Mouse (Mus musculus): Measurements from ENCODE around the gene Zfp687. TPM values are rescaled to one million over a fixed set of nuclear protein-coding genes. Genes with fewer than 3 reads are reported as not detected.

Gene Zfp687
- 5.0 and 6.0 TPM in 2 replicates for polyA plus RNA-seq (2012; rRNA removed)

DNA sequence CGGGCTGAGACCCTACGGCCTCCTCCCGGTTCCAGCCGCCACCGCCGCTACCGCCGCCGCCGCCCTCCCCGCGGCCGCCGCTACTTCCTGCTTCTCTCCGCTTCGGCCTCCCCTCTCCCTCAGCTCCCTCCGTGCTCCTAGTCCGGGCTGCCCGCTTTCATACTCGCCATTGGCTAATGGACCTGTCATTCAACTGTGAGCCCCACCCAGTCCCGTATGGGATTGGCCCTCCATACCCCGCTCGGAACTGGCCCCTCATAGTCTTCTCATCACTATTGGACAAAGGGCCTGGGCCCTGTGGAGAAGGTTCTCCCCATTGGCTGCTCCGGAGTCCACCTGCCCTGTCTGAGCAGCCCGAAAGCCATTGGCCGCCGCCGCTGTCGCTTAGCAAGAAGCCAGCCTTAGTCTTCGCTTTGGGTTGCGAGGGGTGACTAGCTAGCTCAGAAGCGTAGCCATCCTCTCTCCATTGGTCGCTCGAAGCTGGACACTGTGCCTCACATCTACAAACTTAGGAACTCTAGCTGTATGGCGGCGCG, at the start of gene Zfp687:
Zfp687 (minus strand) TSS at position 112 of the 536 bp plus-strand sequence.

DNA sequence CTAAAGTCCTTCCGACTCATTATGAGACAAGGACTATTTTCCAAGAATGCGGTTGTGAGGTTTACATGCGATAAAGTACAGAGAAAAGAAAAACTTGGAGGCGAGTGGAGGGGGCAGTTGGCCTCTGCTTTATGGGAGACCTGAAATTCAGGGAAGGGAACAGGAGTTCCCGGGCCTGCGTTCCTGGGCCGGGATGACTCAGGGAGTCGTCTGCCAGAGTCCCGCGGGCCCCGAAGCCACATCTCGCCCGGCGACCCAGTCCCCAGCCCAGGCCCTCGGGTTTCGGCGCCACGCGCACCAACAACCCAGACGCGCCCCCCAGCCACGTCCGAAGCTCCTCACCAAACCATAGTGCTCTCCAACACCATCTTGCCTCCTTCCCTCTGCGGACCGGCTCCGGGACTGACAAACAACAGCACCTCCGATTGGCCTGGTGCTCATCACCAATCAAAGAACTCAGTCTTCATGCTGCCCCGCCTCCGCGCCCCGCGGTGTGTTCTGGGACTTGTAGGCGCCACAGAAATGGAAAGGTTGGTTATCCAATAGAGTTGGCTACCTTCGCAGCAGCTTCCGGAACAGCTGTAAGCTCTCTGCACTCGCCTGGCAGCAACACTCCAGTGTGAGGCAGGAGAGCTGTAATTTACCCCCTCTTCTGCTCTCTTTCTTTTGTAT, 27.1 kb upstream of the Zfp687 start, which contains the start of gene Psmd4:
Psmd4 (minus strand) TSS at position 449 of the 672 bp plus-strand sequence.

DNA sequence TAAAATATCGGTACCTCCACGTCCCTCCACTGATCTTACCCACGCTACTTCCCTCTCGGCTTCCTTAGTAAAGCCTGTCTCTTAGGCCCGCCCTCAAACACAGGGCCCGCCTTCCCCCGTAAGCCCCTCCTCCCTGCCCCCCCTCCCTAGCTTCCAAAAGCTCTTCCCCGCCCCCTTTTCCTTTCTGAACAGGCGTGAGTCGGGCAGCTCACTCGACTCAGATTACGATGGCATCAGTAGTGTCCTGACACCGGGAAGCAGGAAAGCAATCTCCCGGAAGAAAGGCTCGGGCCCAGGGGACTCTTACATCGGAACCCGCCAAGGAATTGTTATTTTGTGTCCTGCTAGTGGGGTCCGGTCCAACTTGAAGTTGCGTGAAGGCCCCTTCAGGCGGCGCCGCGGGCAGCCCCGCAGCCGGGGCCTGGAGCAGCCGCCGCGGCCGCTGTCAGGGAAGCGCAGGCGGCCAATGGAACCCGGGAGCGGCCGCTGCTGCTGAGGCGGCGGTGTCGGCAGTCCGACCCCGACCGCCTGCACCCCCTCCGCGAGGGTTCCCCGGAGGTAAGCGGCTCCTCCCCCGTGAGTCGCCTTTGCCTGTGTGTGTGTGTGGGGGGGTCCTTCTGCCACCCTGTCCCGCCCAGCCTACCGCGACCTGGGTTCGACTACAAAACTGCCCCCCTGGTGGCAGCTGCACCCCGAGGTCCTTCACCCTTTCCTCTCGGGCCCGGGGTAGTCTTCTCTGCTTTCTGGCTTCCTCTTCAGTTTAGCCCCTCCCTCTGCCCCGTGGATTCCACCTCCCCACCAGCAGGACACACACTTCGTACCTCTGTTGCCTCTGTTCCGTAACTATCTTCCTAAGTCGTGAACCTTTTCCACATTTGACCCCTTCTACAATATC, 40.5 kb downstream of the Zfp687 start, which contains the start of gene Pi4kb:
Pi4kb (plus strand) TSS at position 204 of the 895 bp plus-strand sequence.

Other genes starting within 250 kb of the Zfp687 start
- gene Cgn, start 229.0 kb downstream of the Zfp687 start, polyA plus RNA-seq (2012; rRNA removed): 5.1 and 5.5 TPM in 2 replicates
- gene Pogz, start 177.9 kb downstream of the Zfp687 start, polyA plus RNA-seq (2012; rRNA removed): 5.7 and 6.9 TPM in 2 replicates
- gene Psmb4, start 128.5 kb downstream of the Zfp687 start, polyA plus RNA-seq (2012; rRNA removed): 159 and 182 TPM in 2 replicates
- 37.4 and 45.0 TPM in 2 replicates for gene Selenbp1, start 82.4 kb downstream of the Zfp687 start, polyA plus RNA-seq (2012; rRNA removed)
- 2.3 and 2.7 TPM in 2 replicates for gene Rfx5, start 61.4 kb downstream of the Zfp687 start, polyA plus RNA-seq (2012; rRNA removed)
- 13.0 and 15.2 TPM in 2 replicates for gene Pi4kb, start 40.7 kb downstream of the Zfp687 start, polyA plus RNA-seq (2012; rRNA removed)
- gene Psmd4, start 27.2 kb upstream of the Zfp687 start, polyA plus RNA-seq (2012; rRNA removed): 147 and 154 TPM in 2 replicates
- gene Pip5k1a, start 91.5 kb upstream of the Zfp687 start, polyA plus RNA-seq (2012; rRNA removed): 8.0 and 10.4 TPM in 2 replicates
- 23.3 and 25.4 TPM in 2 replicates for gene Vps72, start 95.6 kb upstream of the Zfp687 start, polyA plus RNA-seq (2012; rRNA removed)
- 0.37 and 0.59 TPM in 2 replicates for gene Tmod4, start 109.0 kb upstream of the Zfp687 start, polyA plus RNA-seq (2012; rRNA removed)
- 34.6 and 35.5 TPM in 2 replicates for gene Scnm1, start 118.6 kb upstream of the Zfp687 start, polyA plus RNA-seq (2012; rRNA removed)
- 3.8 and 4.2 TPM in 2 replicates for gene Lysmd1, start 118.6 kb upstream of the Zfp687 start, polyA plus RNA-seq (2012; rRNA removed)
- 3.4 and 5.8 TPM in 2 replicates for gene Tnfaip8l2, start 126.9 kb upstream of the Zfp687 start, polyA plus RNA-seq (2012; rRNA removed)
- gene Sema6c, start 145.0 kb upstream of the Zfp687 start, polyA plus RNA-seq (2012; rRNA removed): 0.59 and 0.94 TPM in 2 replicates
- 15.3 and 17.6 TPM in 2 replicates for gene Gabpb2, start 202.5 kb upstream of the Zfp687 start, polyA plus RNA-seq (2012; rRNA removed)
- gene Cdc42se1, start 213.3 kb upstream of the Zfp687 start, polyA plus RNA-seq (2012; rRNA removed): 21.9 and 27.2 TPM in 2 replicates
- 2.8 TPM in 2 replicates for gene Mllt11, start 216.7 kb upstream of the Zfp687 start, polyA plus RNA-seq (2012; rRNA removed)
- gene Gm128, start 226.2 kb upstream of the Zfp687 start, polyA plus RNA-seq (2012; rRNA removed): 0.07 and 0.14 TPM in 2 replicates
- gene Bnipl, start 235.7 kb upstream of the Zfp687 start, polyA plus RNA-seq (2012; rRNA removed): 0.03 and 0.16 TPM in 2 replicates